18 mouse cellular contexts compared by ENCODE assay signal in genomic region chr17:29819608-29820007, GRCm38 (mm10).
DNase-seq lines count a peak whose midpoint lies in the region; TF ChIP-seq lines count a peak whose summit lies in the region.
"Had no signal": no experiment of that assay in that cellular context is flagged by ENCODE, and none has a peak within 500 bp of the region (broad histone marks: within the 10 kb centered on the region; RNA-seq: fewer than 3 reads in every experiment).

No protein-coding gene starts in this region.

- H3K4me2 ChIP-seq in myocyte (ENCODE audit: low read depth) = peak overlapping the region; percentile 44
- H3K4me2 ChIP-seq: embryonic facial prominence, embryonic 12.5 days; embryonic facial prominence, embryonic 15.5 days; heart, embryonic 11.5 days; hindbrain, embryonic 15.5 days had no signal

- H3K36me3 ChIP-seq in myocyte (ENCODE audit: control insufficient read depth, insufficient read depth) = no peaks in the 10 kb centered on the region
- H3K36me3 ChIP-seq: embryonic facial prominence, embryonic 12.5 days; embryonic facial prominence, embryonic 15.5 days; hindbrain, embryonic 15.5 days had no signal

- H3ac ChIP-seq in myocyte (ENCODE audit: control insufficient read depth, insufficient read length) = no peak overlapping the region

- H3K79me2 ChIP-seq in myocyte (ENCODE audit: control insufficient read depth, insufficient read depth) = no peaks in the 10 kb centered on the region

- peak; percentile 29 for DNase-seq in adrenal gland, postnatal 10 days
- no peak for DNase-seq in adrenal gland, postnatal 4 days (ENCODE audit: low spot score in 2 of 2)
- DNase-seq in adrenal gland, postnatal 14 days = peak; percentile 26
- peak; percentile 35 for DNase-seq in adrenal gland, postnatal 25 days
- no peak for DNase-seq in kidney, postnatal 10 days
- DNase-seq: cerebellum, adult 11 months; cerebellum, adult 9-11 months; cerebellum, postnatal 25 days; forebrain, postnatal 0 days; gastrocnemius, adult 2 months; gastrocnemius, postnatal 14 days; heart, adult 11 months; heart, postnatal 36 days had no signal

- H3K4me3 ChIP-seq in myocyte = no peak overlapping the region
- H3K4me3 ChIP-seq: embryonic facial prominence, embryonic 12.5 days; embryonic facial prominence, embryonic 15.5 days; gastrocnemius, adult 2 months; hindbrain, embryonic 15.5 days had no signal

- no peaks in the 10 kb centered on the region for H3K27me3 ChIP-seq in myocyte (ENCODE audit: control insufficient read depth, insufficient read depth, insufficient read length)
- H3K27me3 ChIP-seq: embryonic facial prominence, embryonic 12.5 days; embryonic facial prominence, embryonic 15.5 days; hindbrain, embryonic 15.5 days had no signal

- TF ChIP-seq POLR2A in myocyte (IDR thresholded peaks at IDR 0.05; ENCODE audit: insufficient read length, low read depth) = no peak

TF ChIP-seq in myocyte, 11 proteins besides CTCF, POLR2A, EP300 and RAD21:
- no peak for TF ChIP-seq MAX (IDR thresholded peaks at IDR 0.05; ENCODE audit: low read depth)
- no peak for TF ChIP-seq REST (IDR thresholded peaks at IDR 0.05; ENCODE audit: insufficient read depth, insufficient read length)
- TF ChIP-seq MYOG (IDR thresholded peaks at IDR 0.05; ENCODE audit: control insufficient read depth in 1 of 3, insufficient read depth in 1 of 3, insufficient read length in 2 of 3, low read depth in 2 of 3) = no peak
- TF ChIP-seq CEBPB (IDR thresholded peaks at IDR 0.05; ENCODE audit: insufficient read depth, poor library complexity, severe bottlenecking) = no peak
- no peak for TF ChIP-seq SRF (IDR thresholded peaks at IDR 0.05; ENCODE audit: control insufficient read depth, insufficient read length, low read depth)
- TF ChIP-seq TCF12 (IDR thresholded peaks at IDR 0.05; ENCODE audit: insufficient read depth, poor library complexity, severe bottlenecking) = no peak
- no peak for TF ChIP-seq MYOD1 (IDR thresholded peaks at IDR 0.05; ENCODE audit: control insufficient read depth in 1 of 3, insufficient read length in 2 of 3, low read depth in 2 of 3)
- no peak for TF ChIP-seq POLR2AphosphoS2 (IDR thresholded peaks at IDR 0.05; ENCODE audit: insufficient read length, low read depth)
- no peak for TF ChIP-seq USF1 (IDR thresholded peaks at IDR 0.05; ENCODE audit: low read depth)
- no peak for TF ChIP-seq TCF3 (IDR thresholded peaks at IDR 0.05; ENCODE audit: insufficient read length, low read depth)
- TF ChIP-seq E2F4 (IDR thresholded peaks at IDR 0.05; ENCODE audit: insufficient read depth) = no peak

Comparison
In these comparisons a context has a peak if more than half of its experiments do, and no peak if none do; other contexts are left out.
1. DNase-seq: peak in adrenal gland, postnatal 10 days (single experiment), adrenal gland, postnatal 14 days (single experiment) and adrenal gland, postnatal 25 days (single experiment); none in adrenal gland, postnatal 4 days (0 of 2) and kidney, postnatal 10 days (single experiment).